Mouse (Mus musculus): ENCODE data around the gene Kcnh1.

DNA sequence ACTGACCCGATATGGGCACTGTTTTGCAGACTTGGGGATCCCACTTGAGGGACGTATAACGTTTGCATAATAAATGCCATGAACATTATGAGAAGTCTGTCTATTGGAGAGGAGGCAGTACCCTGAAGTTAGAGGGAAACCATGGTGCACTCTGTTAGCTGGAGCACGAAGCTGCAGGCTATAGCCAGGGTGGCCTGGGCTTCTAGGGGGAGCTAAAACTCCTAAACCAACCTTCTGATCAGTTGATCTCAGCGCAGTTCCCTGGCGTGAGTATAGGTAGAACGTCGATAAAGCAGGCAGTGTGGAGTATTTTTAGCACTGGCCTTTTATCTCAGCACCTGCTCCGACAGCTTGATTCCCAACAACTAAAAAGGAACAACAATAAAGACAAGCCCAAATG, 2.1 kb downstream of the Kcnh1 start:
- no peak for TF ChIP-seq CTCF (IDR thresholded peaks at IDR 0.05; ENCODE audit: low read depth)
- no peak for TF ChIP-seq EP300 (IDR thresholded peaks at IDR 0.05; ENCODE audit: low read depth)

Data from liver, embryonic 14.5 days (tissue).